In the genomic region with DNA sequence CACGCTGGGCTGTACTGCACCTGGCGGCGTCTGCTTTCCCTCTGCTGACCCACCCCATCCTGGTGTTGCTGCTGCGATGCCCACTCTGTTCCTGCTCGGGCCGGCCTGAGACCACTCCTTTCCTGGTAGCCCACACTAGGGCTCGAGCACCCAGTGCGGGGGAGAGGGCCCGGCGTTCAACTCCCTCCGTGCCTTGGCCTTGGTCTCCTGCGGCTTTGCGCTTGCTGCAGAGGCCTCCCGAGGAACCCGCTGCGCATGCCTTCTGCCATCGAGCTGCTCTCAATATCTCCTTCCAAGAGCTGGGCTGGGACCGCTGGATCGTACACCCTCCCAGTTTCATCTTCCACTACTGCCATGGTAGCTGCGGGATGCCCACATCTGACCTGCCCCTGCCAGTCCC, we compare ENCODE assay signal across 17 mouse cellular contexts. TPM values are rescaled to one million over a fixed set of nuclear protein-coding genes. Genes with fewer than 3 reads are reported as not detected.
A peak's percentile ranks its signal among the peaks of the same experiment; 100 is the strongest.
DNase-seq lines count a peak whose midpoint lies in the region; ATAC-seq and TF ChIP-seq lines count a peak whose summit lies in the region.
"Had no signal": no experiment of that assay in that cellular context is flagged by ENCODE, and none has a peak within 500 bp of the region (broad histone marks: within the 10 kb centered on the region; RNA-seq: fewer than 3 reads in every experiment).

No protein-coding gene starts in this region.

- peak overlapping the region; percentile 89 for H3K27ac ChIP-seq in heart, embryonic 10.5 days
- H3K27ac ChIP-seq in intestine, embryonic 15.5 days, result peak overlapping the region; percentile 27; the same call in 1 of the 2 replicates
- H3K27ac ChIP-seq in intestine, postnatal 0 days (ENCODE audit: low read depth, low read length), result no peak overlapping the region
- H3K27ac ChIP-seq in embryonic facial prominence, embryonic 10.5 days (replicated peaks), result no peak overlapping the region
- H3K27ac ChIP-seq: forebrain, embryonic 12.5 days; hindbrain, embryonic 14.5 days; left cerebral cortex, adult 2 months; limb, embryonic 12.5 days; liver, embryonic 15.5 days; midbrain, embryonic 13.5 days had no signal

- no peak overlapping the region for H3K4me3 ChIP-seq in heart, embryonic 10.5 days
- no peak overlapping the region for H3K4me3 ChIP-seq in intestine, embryonic 15.5 days (replicated peaks)
- no peak overlapping the region for H3K4me3 ChIP-seq in intestine, postnatal 0 days (ENCODE audit: low read depth, low read length)
- peak overlapping the region; percentile 77 for H3K4me3 ChIP-seq in E14TG2a.4 (replicated peaks; ENCODE audit: low read length)
- H3K4me3 ChIP-seq in embryonic facial prominence, embryonic 10.5 days, result no peak overlapping the region
- H3K4me3 ChIP-seq: forebrain, embryonic 12.5 days; left cerebral cortex, adult 2 months; limb, embryonic 12.5 days; liver, embryonic 15.5 days; midbrain, embryonic 13.5 days had no signal

- H3K4me1 ChIP-seq in heart, embryonic 10.5 days, result peaks cover 84% of the 10 kb centered on the region
- peaks cover 34% of the 10 kb centered on the region for H3K4me1 ChIP-seq in intestine, embryonic 15.5 days (replicated peaks)
- no peaks in the 10 kb centered on the region; the same call in 1 of the 2 replicates for H3K4me1 ChIP-seq in intestine, postnatal 0 days (replicated peaks; ENCODE audit: control insufficient read depth, insufficient read depth, low read length)
- H3K4me1 ChIP-seq in E14TG2a.4 (replicated peaks; ENCODE audit: low read depth, low read length), result peaks cover 82% of the 10 kb centered on the region
- peaks cover 61% of the 10 kb centered on the region for H3K4me1 ChIP-seq in embryonic facial prominence, embryonic 10.5 days

- no peaks in the 10 kb centered on the region for H3K27me3 ChIP-seq in heart, embryonic 10.5 days (ENCODE audit: insufficient read depth, poor library complexity, severe bottlenecking)
- no peaks in the 10 kb centered on the region for H3K27me3 ChIP-seq in intestine, embryonic 15.5 days (replicated peaks)
- no peaks in the 10 kb centered on the region for H3K27me3 ChIP-seq in intestine, postnatal 0 days (replicated peaks; ENCODE audit: control insufficient read depth, insufficient read depth, low read length)
- H3K27me3 ChIP-seq in E14TG2a.4 (ENCODE audit: insufficient read depth, low read length), result peaks cover 37% of the 10 kb centered on the region
- peaks cover 34% of the 10 kb centered on the region for H3K27me3 ChIP-seq in embryonic facial prominence, embryonic 10.5 days (replicated peaks; ENCODE audit: low read depth, poor library complexity, severe bottlenecking)

- H3K4me2 ChIP-seq in intestine, embryonic 15.5 days (replicated peaks), result no peak overlapping the region
- no peak overlapping the region for H3K4me2 ChIP-seq in intestine, postnatal 0 days (replicated peaks; ENCODE audit: low read depth)
- H3K4me2 ChIP-seq: forebrain, embryonic 12.5 days; hindbrain, embryonic 14.5 days; limb, embryonic 12.5 days; liver, embryonic 15.5 days; midbrain, embryonic 13.5 days had no signal

- no peak for TF ChIP-seq CTCF in intestine, postnatal 0 days (IDR thresholded peaks at IDR 0.05; ENCODE audit: low read depth)
- no peak for TF ChIP-seq CTCF in E14TG2a.4 (conservative IDR thresholded peaks at IDR 0.05; ENCODE audit: low read length)

- no peak for ATAC-seq in intestine, embryonic 15.5 days
- ATAC-seq in intestine, postnatal 0 days, result no peak
- no peak for ATAC-seq in cerebellum, adult (ENCODE audit: insufficient number of reproducible peaks, low FRiP score, low TSS enrichment)
- ATAC-seq: midbrain, embryonic 13.5 days had no signal

- H3K9ac ChIP-seq in intestine, embryonic 15.5 days, result no peak overlapping the region
- H3K9ac ChIP-seq in intestine, postnatal 0 days (ENCODE audit: low read depth, low read length), result no peak overlapping the region
- H3K9ac ChIP-seq: forebrain, embryonic 12.5 days; hindbrain, embryonic 14.5 days; limb, embryonic 12.5 days; liver, embryonic 15.5 days; midbrain, embryonic 13.5 days had no signal

- 42% methylated on average over 20 of the region's 20 CpGs for WGBS in heart, embryonic 10.5 days
- 64% methylated on average over 20 of the region's 20 CpGs for WGBS in intestine, embryonic 15.5 days
- 57% methylated on average over 20 of the region's 20 CpGs for WGBS in intestine, postnatal 0 days
- WGBS in embryonic facial prominence, embryonic 10.5 days, result 56% methylated on average over 20 of the region's 20 CpGs

- no peak for DNase-seq in heart, embryonic 10.5 days (ENCODE audit: low spot score)
- no peak for DNase-seq in heart, postnatal 4 days
- DNase-seq in embryonic facial prominence, embryonic 10.5 days (ENCODE audit: low spot score), result peak; percentile 8
- no peak for DNase-seq in adipocyte (ENCODE audit: low spot score)
- DNase-seq: kidney, adult 8-10 months; right cerebral cortex, postnatal 25 days had no signal

- H3K9me3 ChIP-seq in heart, embryonic 10.5 days, result no peaks in the 10 kb centered on the region
- H3K9me3 ChIP-seq in intestine, embryonic 15.5 days, result no peaks in the 10 kb centered on the region
- no peaks in the 10 kb centered on the region for H3K9me3 ChIP-seq in intestine, postnatal 0 days (ENCODE audit: control insufficient read depth)
- no peaks in the 10 kb centered on the region for H3K9me3 ChIP-seq in E14TG2a.4 (ENCODE audit: low read length)
- H3K9me3 ChIP-seq in embryonic facial prominence, embryonic 10.5 days, result no peaks in the 10 kb centered on the region
- H3K9me3 ChIP-seq: forebrain, embryonic 12.5 days; limb, embryonic 12.5 days; liver, embryonic 15.5 days; midbrain, embryonic 13.5 days had no signal

- H3K36me3 ChIP-seq in heart, embryonic 10.5 days, result no peaks in the 10 kb centered on the region; the same call in 1 of the 2 replicates
- H3K36me3 ChIP-seq in intestine, embryonic 15.5 days, result no peaks in the 10 kb centered on the region
- H3K36me3 ChIP-seq in intestine, postnatal 0 days (ENCODE audit: control insufficient read depth, insufficient read depth), result no peaks in the 10 kb centered on the region
- 0 out of 2 replicates have a peak, but pooled peaks cover 7% of the 10 kb centered on the region for H3K36me3 ChIP-seq in E14TG2a.4 (ENCODE audit: insufficient read depth, low read length)
- H3K36me3 ChIP-seq in embryonic facial prominence, embryonic 10.5 days (replicated peaks), result no peaks in the 10 kb centered on the region
- H3K36me3 ChIP-seq: forebrain, embryonic 12.5 days; limb, embryonic 12.5 days; liver, embryonic 15.5 days; midbrain, embryonic 13.5 days had no signal

RNA-seq across cellular contexts. Expression of a gene that starts 2.7 kb away (rescaled TPM):
- 7.8 and 8.2 TPM in 2 replicates for polyA plus RNA-seq in heart, embryonic 10.5 days (2016; fragmentation: Nextera tagmentation; extraction: Ambion mirVana)
- total RNA-seq in heart, postnatal 4 days (2021), result 10 to 100 TPM in 1 of 2 experiments, 1 to 10 TPM in 1; 10.0 to 10.3 TPM
- 5.2 and 8.9 TPM in 2 replicates for polyA plus RNA-seq in intestine, embryonic 15.5 days (2015; fragmentation: Nextera tagmentation; extraction: Ambion mirVana)
- 3.2 and 3.3 TPM in 2 replicates for polyA plus RNA-seq in intestine, postnatal 0 days (2015; fragmentation: Nextera tagmentation; extraction: Ambion mirVana)
- polyA plus RNA-seq in embryonic facial prominence, embryonic 10.5 days (2016; fragmentation: Nextera tagmentation; extraction: Ambion mirVana), result 2.3 and 3.1 TPM in 2 replicates
- total RNA-seq: MEL had no signal

RNA-seq across cellular contexts. Expression of a gene that starts 3.3 kb away (rescaled TPM):
- 103 and 107 TPM in 2 replicates for polyA plus RNA-seq in heart, embryonic 10.5 days (2016; fragmentation: Nextera tagmentation; extraction: Ambion mirVana)
- 100 to 1,000 TPM; 196 to 210 TPM for total RNA-seq in heart, postnatal 4 days (2021)
- 70.3 and 70.5 TPM in 2 replicates for polyA plus RNA-seq in intestine, embryonic 15.5 days (2015; fragmentation: Nextera tagmentation; extraction: Ambion mirVana)
- polyA plus RNA-seq in intestine, postnatal 0 days (2015; fragmentation: Nextera tagmentation; extraction: Ambion mirVana), result 17.1 and 17.6 TPM in 2 replicates
- 57.9 and 63.0 TPM in 2 replicates for polyA plus RNA-seq in embryonic facial prominence, embryonic 10.5 days (2016; fragmentation: Nextera tagmentation; extraction: Ambion mirVana)

RNA-seq across cellular contexts. Expression of a gene that starts 11.7 kb away (rescaled TPM):
- 20.2 and 22.3 TPM in 2 replicates for polyA plus RNA-seq in heart, embryonic 10.5 days (2016; fragmentation: Nextera tagmentation; extraction: Ambion mirVana)
- 10 to 100 TPM; 15.7 to 16.7 TPM for total RNA-seq in heart, postnatal 4 days (2021)
- polyA plus RNA-seq in intestine, embryonic 15.5 days (2015; fragmentation: Nextera tagmentation; extraction: Ambion mirVana), result 18.2 and 18.9 TPM in 2 replicates
- 9.7 and 11.2 TPM in 2 replicates for polyA plus RNA-seq in intestine, postnatal 0 days (2015; fragmentation: Nextera tagmentation; extraction: Ambion mirVana)
- 31.7 and 33.4 TPM in 2 replicates for polyA plus RNA-seq in embryonic facial prominence, embryonic 10.5 days (2016; fragmentation: Nextera tagmentation; extraction: Ambion mirVana)

RNA-seq across cellular contexts. Expression of a gene that starts 30.3 kb away (rescaled TPM):
- polyA plus RNA-seq in heart, embryonic 10.5 days (2016; fragmentation: Nextera tagmentation; extraction: Ambion mirVana), result 0.36 and 0.39 TPM in 2 replicates
- total RNA-seq in heart, postnatal 4 days (2021), result 1 to 10 TPM in 1 of 2 experiments, under 1 TPM in 1; 0.55 to 1.1 TPM
- 2.2 and 2.4 TPM in 2 replicates for polyA plus RNA-seq in intestine, embryonic 15.5 days (2015; fragmentation: Nextera tagmentation; extraction: Ambion mirVana)
- 1.3 and 1.6 TPM in 2 replicates for polyA plus RNA-seq in intestine, postnatal 0 days (2015; fragmentation: Nextera tagmentation; extraction: Ambion mirVana)
- 3.3 and 3.5 TPM in 2 replicates for polyA plus RNA-seq in embryonic facial prominence, embryonic 10.5 days (2016; fragmentation: Nextera tagmentation; extraction: Ambion mirVana)

RNA-seq across cellular contexts. Expression of a gene that starts 30.5 kb away (rescaled TPM):
- 30.8 and 30.9 TPM in 2 replicates for polyA plus RNA-seq in heart, embryonic 10.5 days (2016; fragmentation: Nextera tagmentation; extraction: Ambion mirVana)
- 10 to 100 TPM; 38.0 to 38.7 TPM for total RNA-seq in heart, postnatal 4 days (2021)
- 35.9 and 36.9 TPM in 2 replicates for polyA plus RNA-seq in intestine, embryonic 15.5 days (2015; fragmentation: Nextera tagmentation; extraction: Ambion mirVana)
- 21.8 and 22.3 TPM in 2 replicates for polyA plus RNA-seq in intestine, postnatal 0 days (2015; fragmentation: Nextera tagmentation; extraction: Ambion mirVana)
- polyA plus RNA-seq in embryonic facial prominence, embryonic 10.5 days (2016; fragmentation: Nextera tagmentation; extraction: Ambion mirVana), result 25.3 and 27.0 TPM in 2 replicates

Comparison
In these comparisons a context has a peak if more than half of its experiments do, and no peak if none do; other contexts are left out.
1. H3K27ac ChIP-seq: peak in heart, embryonic 10.5 days (single experiment) and intestine, embryonic 15.5 days (single experiment); none in intestine, postnatal 0 days (single experiment) and embryonic facial prominence, embryonic 10.5 days (single experiment).